Mouse (Mus musculus) cerebellum, adult 2 months (tissue): ENCODE measurements around the gene Gm17606. TPM values are rescaled to one million over a fixed set of nuclear protein-coding genes. Genes with fewer than 3 reads are reported as not detected.
"Not testable (repeated sequence)": the region's sequence is repeated elsewhere in the genome, so short reads cannot be mapped to it uniquely, and the experiment has no call there.

Experiments used
- DNase-seq, 2 experiments: peaks; one replicate each; pipeline ENCODE4 v3.0.0; 2021
- H3K27ac ChIP-seq: fragments of 200-500 bp; 2 replicates; pipeline ENCODE4 v1.5.1; 2012; ENCODE audit warnings: low read length, control low read depth, inconsistent platforms; ENCODE audit not compliant: insufficient read depth
- H3K27me3 ChIP-seq: fragments of 200-500 bp; 2 replicates; pipeline ENCODE4 v1.6.1; 2012; ENCODE audit warnings: inconsistent platforms, mild to moderate bottlenecking, low read length, moderate library complexity; ENCODE audit not compliant: control insufficient read depth, insufficient read depth
- H3K4me1 ChIP-seq: fragments of 200-500 bp; 2 replicates; pipeline ENCODE4 v1.6.1; 2011; ENCODE audit warnings: low read length; ENCODE audit not compliant: control insufficient read depth, insufficient read depth
- H3K4me3 ChIP-seq: fragments of 200-500 bp; replicated peaks from 2 replicates; pipeline ENCODE3; 2011; ENCODE audit warnings: mild to moderate bottlenecking, low read depth, low read length, control low read depth; ENCODE audit not compliant: insufficient read depth
- CTCF ChIP-seq: fragments of 200-500 bp; IDR thresholded peaks from 2 replicates; pipeline ENCODE4 v1.5.1; 2011; ENCODE audit warnings: low read depth, mild to moderate bottlenecking, control low read depth, low read length, moderate library complexity, borderline replicate concordance; ENCODE audit not compliant: insufficient read depth
- POLR2A ChIP-seq: fragments of 200-500 bp; IDR thresholded peaks from 2 replicates; pipeline ENCODE4 v1.6.1; 2011; ENCODE audit warnings: low read length, control low read depth, borderline replicate concordance; ENCODE audit not compliant: insufficient read depth
- WGBS: fragments of 180-500 bp; shearing (Covaris S2); methylation state at CpG from one replicate; pipeline ENCODE4 v1.1.7; 2018; 5-methylcytosine and 5-hydroxymethylcytosine counted together
- polyA plus RNA-seq: library from polyadenylated mRNA; depleted of rRNA; stranded (reverse); fragments of >200 nt; gene quantifications from 2 replicates; pipeline ENCODE4 v1.2.3, GENCODE M21; 2012

The Gm17606 gene
- polyA plus RNA-seq, 1 experiment: not detected

- Histone ChIP-seq H3K4me3 (peak overlapping the region; percentile 71), H3K4me1 (0 out of 2 replicates have a peak, but pooled peaks cover 4% of the 10 kb centered on the region), H3K27me3 (no peaks in the 10 kb centered on the region), H3K27ac (no peak overlapping the region)
- WGBS: 28% methylated on average over 4 of the region's 4 CpGs
- TF ChIP-seq CTCF: no peak
- no peak for TF ChIP-seq POLR2A
- DNase-seq: peak in 1 of 2 experiments; percentile 47
Observed at GRCm38 (mm10) chr14:54602613-54603012, 38.1 kb upstream of the Gm17606 start.

DNA sequence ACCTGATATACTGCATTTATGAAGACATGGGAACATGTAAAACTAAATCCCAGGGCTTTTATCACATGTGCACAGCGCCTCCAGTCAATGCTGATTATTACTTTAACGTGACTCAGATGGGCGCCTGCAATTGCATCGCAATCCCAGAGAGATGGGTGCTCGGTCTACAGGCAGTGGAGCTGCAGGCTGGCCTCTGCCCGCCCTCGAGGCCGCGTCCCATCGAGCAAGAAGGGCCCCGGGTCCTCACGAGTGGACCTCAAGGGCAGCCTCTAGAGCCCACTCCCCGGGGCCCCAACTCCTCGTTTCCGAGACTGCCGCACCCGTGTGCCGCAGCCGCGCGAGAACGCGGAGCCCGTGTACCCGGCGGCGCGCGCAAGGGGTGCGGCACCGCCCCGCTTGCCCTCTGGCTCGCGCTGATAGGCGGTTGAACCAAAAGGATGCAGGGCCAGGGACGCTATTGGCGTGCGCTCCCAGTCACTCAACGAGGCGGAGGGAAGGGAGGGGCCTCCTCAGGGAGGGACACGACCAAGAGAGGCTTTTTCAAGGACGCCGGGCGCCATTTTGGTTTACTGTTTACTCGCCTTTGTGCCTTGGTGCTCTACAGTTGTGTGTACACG is 37.6 kb upstream of the Gm17606 start:
- peak; percentile 96 to 98 for DNase-seq
- Histone ChIP-seq H3K4me3 (peak overlapping the region; percentile 71), H3K4me1 (0 out of 2 replicates have a peak, but pooled peaks cover 4% of the 10 kb centered on the region), H3K27ac (peak overlapping the region; percentile 95), H3K27me3 (no peaks in the 10 kb centered on the region)
- TF ChIP-seq POLR2A (peak; percentile 92), CTCF (no peak)
- under 1% methylated on average over 46 of the region's 46 CpGs for WGBS

- Histone ChIP-seq H3K4me1 (0 out of 2 replicates have a peak, but pooled peaks cover 4% of the 10 kb centered on the region), H3K27ac (peak overlapping the region; percentile 93), H3K27me3 (no peaks in the 10 kb centered on the region), H3K4me3 (peak overlapping the region; percentile 61)
- TF ChIP-seq CTCF: no peak
- no peak for TF ChIP-seq POLR2A
- WGBS: 71% methylated on average over 8 of the region's 8 CpGs
- DNase-seq: no peak
Observed at GRCm38 (mm10) chr14:54603686-54604085, 37.1 kb upstream of the Gm17606 start.

GRCm38 (mm10) chr14:54605752-54606321 is 34.9 kb upstream of the Gm17606 start, which contains the start of gene 4931414P19Rik:
4931414P19Rik (minus strand) TSS chr14:54605993.
- 2% methylated on average over 38 of the region's 39 CpGs for WGBS
- DNase-seq: peak; percentile 83
- H3K27me3 ChIP-seq: no peaks in the 10 kb centered on the region
- peak within 1 kb of the TSS; percentile 55; the same call in 1 of the 2 replicates for H3K27ac ChIP-seq
- 0 out of 2 replicates have a peak, but pooled peaks cover 4% of the 10 kb centered on the region for H3K4me1 ChIP-seq
- TF ChIP-seq CTCF (no peak), POLR2A (peak; percentile 40; the same call in 1 of the 2 replicates)
- H3K4me3 ChIP-seq: peak within 1 kb of the TSS; percentile 99

DNA sequence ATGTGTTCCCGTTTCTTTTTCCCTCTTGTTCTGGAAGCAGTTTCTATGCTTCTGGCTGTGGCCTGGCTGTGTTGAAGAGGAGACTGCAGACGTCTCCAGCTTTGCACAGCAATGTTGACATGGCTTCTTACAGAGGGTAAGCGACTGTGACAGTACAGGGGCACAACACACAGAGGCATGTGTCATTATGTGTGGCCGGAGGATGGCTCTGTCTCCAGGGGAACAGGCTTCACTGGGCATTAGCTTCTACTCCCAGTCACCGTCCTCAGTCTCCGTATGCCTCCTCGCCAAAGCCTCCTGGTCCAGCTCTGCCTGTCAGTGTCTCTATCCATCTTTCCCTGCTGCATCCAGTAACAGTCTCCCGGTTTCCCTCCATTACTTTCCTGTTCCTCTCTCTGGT is 33.5 kb upstream of the Gm17606 start:
- DNase-seq: no peak
- 34% methylated on average over 8 of the region's 8 CpGs for WGBS
- no peak overlapping the region for H3K27ac ChIP-seq
- no peak for TF ChIP-seq CTCF
- no peak for TF ChIP-seq POLR2A
- H3K4me3 ChIP-seq: no peak overlapping the region
- H3K27me3 ChIP-seq: no peaks in the 10 kb centered on the region
- 0 out of 2 replicates have a peak, but pooled peaks cover 4% of the 10 kb centered on the region for H3K4me1 ChIP-seq

GRCm38 (mm10) chr14:54609245-54609644 is 31.5 kb upstream of the Gm17606 start:
- no peak for TF ChIP-seq CTCF
- no peak for TF ChIP-seq POLR2A
- Histone ChIP-seq H3K4me3 (no peak overlapping the region), H3K4me1 (no peaks in the 10 kb centered on the region), H3K27ac (no peak overlapping the region), H3K27me3 (no peaks in the 10 kb centered on the region)
- no peak for DNase-seq
- WGBS: 71% methylated on average over 4 of the region's 4 CpGs

- H3K27ac ChIP-seq: no peak overlapping the region
Observed at GRCm38 (mm10) chr14:54609962-54610361, 30.8 kb upstream of the Gm17606 start.

DNA sequence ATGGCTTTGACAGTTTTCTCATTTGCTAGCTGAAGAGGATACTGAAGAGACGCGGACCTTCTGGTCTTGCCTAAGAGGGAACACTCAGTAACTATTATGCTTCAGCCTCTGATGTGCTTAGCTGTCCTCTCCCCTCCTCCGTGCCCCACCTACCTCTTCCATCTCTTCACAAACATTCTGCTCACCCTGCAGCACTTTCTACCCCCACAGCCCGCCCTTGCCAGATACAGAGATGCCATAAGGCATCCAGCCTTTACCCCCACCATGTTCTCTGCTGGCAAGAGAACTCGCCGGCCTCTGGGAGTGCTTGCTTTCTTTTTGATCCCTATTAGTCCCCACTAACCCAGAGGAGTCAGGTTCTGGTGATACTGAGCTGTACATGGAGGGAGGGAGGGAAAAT is 30.1 kb upstream of the Gm17606 start:
- H3K4me3 ChIP-seq: no peak overlapping the region
- H3K27me3 ChIP-seq: no peaks in the 10 kb centered on the region
- 77% methylated on average over 6 of the region's 6 CpGs for WGBS
- no peak for DNase-seq
- no peak overlapping the region for H3K27ac ChIP-seq
- TF ChIP-seq POLR2A (no peak), CTCF (no peak)
- no peaks in the 10 kb centered on the region for H3K4me1 ChIP-seq

More at GRCm38 (mm10) chr14:54609962-54610361, 30.8 kb upstream of the Gm17606 start:
- WGBS: 65% methylated on average over 4 of the region's 4 CpGs
- TF ChIP-seq CTCF (peak; percentile 46; the same call in 1 of the 2 replicates), POLR2A (no peak)
- Histone ChIP-seq H3K4me1 (no peaks in the 10 kb centered on the region), H3K27me3 (no peaks in the 10 kb centered on the region), H3K4me3 (no peak overlapping the region)
- DNase-seq: no peak

DNA sequence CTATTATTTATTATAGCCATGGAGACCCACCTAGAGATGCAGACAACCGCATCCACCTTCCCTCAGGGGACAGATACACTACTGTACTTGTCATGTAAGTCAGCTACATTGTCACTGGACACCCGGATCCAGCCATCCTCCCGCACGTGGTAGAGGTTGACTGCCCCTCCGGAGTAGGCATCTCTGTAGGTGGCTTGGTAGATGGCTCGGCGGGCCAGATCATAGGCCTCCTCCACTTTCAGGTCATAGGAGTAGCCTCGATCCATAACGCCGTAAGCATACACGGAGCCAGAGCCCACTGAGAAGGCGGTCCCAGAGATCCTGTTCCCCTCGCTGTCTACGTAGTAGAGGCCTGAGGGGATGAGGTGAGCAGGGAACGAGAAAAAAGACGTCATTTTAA is 26.6 kb upstream of the Gm17606 start:
- H3K4me3 ChIP-seq, H3K27ac ChIP-seq, H3K27me3 ChIP-seq, H3K4me1 ChIP-seq, DNase-seq: not testable (repeated sequence)
- 88% methylated on average over 16 of the region's 16 CpGs for WGBS
